Mouse (Mus musculus): ENCODE results near the gene Pip4k2a. TPM values are rescaled to one million over a fixed set of nuclear protein-coding genes. Genes with fewer than 3 reads are reported as not detected.
A peak's percentile ranks its signal among the peaks of the same experiment; 100 is the strongest.

Gene Pip4k2a
- polyA plus RNA-seq, 1 experiment from 2014 or later, result 9.0 TPM

GRCm38 (mm10) chr2:18914750-18915149 is 83.2 kb downstream of the Pip4k2a start:
- Histone ChIP-seq H3K27me3 (ENCODE audit: insufficient read depth, poor library complexity, severe bottlenecking) (no peaks in the 10 kb centered on the region), H3K36me3 (no peaks in the 10 kb centered on the region), H3K9me3 (no peaks in the 10 kb centered on the region), H3K4me1 (replicated peaks) (peaks cover 22% of the 10 kb centered on the region), H3K4me3 (no peak overlapping the region), H3K27ac (no peak overlapping the region)
- WGBS, result 89% methylated on average over 2 of the region's 2 CpGs
- no peak for DNase-seq (ENCODE audit: low spot score)

- Histone ChIP-seq H3K27ac (no peak overlapping the region), H3K4me1 (replicated peaks) (peaks cover 17% of the 10 kb centered on the region), H3K27me3 (ENCODE audit: insufficient read depth, poor library complexity, severe bottlenecking) (no peaks in the 10 kb centered on the region), H3K4me3 (no peak overlapping the region), H3K36me3 (no peaks in the 10 kb centered on the region), H3K9me3 (no peaks in the 10 kb centered on the region)
- 70% methylated on average over 3 of the region's 3 CpGs for WGBS
- DNase-seq (ENCODE audit: low spot score), result no peak
These were observed 84.3 kb downstream of the Pip4k2a start for GRCm38 (mm10) chr2:18913642-18914041.

DNA sequence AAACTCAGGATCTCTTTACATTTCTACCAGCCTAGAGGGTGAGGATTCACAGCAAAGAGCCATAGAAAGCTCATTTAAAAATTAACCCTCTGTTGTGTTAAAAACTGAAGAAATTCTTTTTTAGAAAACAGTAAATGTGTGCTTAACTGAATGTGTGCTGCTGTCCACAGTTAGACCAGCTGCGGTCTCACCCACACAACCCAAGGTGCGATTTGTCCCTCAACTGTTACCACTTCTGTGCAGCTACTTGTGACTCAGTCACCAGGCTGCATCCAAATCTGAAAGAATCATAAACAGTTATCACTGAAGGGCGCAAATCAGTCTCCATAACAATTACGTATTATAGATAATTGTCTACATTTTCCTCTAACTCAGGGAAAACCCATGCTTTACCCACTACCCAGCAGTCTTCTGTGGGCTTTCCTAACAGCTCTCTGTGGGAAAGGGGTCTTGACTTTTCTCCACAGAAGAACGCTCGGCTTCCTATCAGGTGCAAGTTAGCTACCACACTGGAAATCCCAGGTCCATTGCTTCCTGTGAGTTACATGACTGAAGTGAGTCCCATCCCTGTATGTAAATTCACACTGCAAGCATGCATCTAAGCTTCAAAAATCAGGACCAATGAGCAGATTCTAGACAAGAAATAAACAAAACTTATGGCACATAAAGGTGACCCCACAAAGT is 86.5 kb downstream of the Pip4k2a start:
- H3K27ac ChIP-seq, result no peak overlapping the region
- H3K4me3 ChIP-seq, result no peak overlapping the region
- no peak for DNase-seq (ENCODE audit: low spot score)
- no peaks in the 10 kb centered on the region for H3K9me3 ChIP-seq
- H3K36me3 ChIP-seq, result no peaks in the 10 kb centered on the region
- H3K4me1 ChIP-seq (replicated peaks), result peaks cover 18% of the 10 kb centered on the region
- WGBS, result 95% methylated on average over 6 of the region's 6 CpGs
- no peaks in the 10 kb centered on the region for H3K27me3 ChIP-seq (ENCODE audit: insufficient read depth, poor library complexity, severe bottlenecking)

DNA sequence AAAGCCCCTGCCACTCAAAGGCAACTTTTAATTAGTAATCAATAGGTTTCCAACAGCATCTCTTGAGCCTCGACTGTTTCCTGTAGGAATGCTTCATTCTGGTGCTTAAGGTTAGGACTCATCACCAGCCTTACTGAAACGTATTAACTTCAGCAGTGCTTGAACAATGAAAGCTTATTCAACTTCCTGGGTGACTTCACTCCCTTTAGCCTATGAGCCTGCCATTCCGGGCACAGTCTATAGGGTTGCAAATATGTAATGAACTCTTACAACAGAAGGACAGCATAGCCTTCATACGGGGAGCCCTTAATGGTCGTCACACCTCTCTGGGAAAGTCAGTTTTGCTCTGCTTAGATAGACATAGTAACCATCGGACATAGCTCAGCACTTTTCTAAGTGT is 87.7 kb downstream of the Pip4k2a start:
- Histone ChIP-seq H3K9me3 (no peaks in the 10 kb centered on the region), H3K4me3 (no peak overlapping the region), H3K4me1 (replicated peaks) (peaks cover 19% of the 10 kb centered on the region), H3K27ac (no peak overlapping the region), H3K27me3 (ENCODE audit: insufficient read depth, poor library complexity, severe bottlenecking) (no peaks in the 10 kb centered on the region), H3K36me3 (no peaks in the 10 kb centered on the region)
- no peak for DNase-seq (ENCODE audit: low spot score)
- WGBS, result 78% methylated on average over 6 of the region's 6 CpGs

- no peaks in the 10 kb centered on the region for H3K9me3 ChIP-seq
- H3K27ac ChIP-seq, result no peak overlapping the region
- H3K36me3 ChIP-seq, result no peaks in the 10 kb centered on the region
- peaks cover 19% of the 10 kb centered on the region for H3K4me1 ChIP-seq (replicated peaks)
- H3K27me3 ChIP-seq (ENCODE audit: insufficient read depth, poor library complexity, severe bottlenecking), result no peaks in the 10 kb centered on the region
- no peak overlapping the region for H3K4me3 ChIP-seq
- DNase-seq (ENCODE audit: low spot score), result no peak
- WGBS, result 92% methylated on average over 6 of the region's 6 CpGs
These were observed 88.2 kb downstream of the Pip4k2a start for GRCm38 (mm10) chr2:18909713-18910112.

DNA sequence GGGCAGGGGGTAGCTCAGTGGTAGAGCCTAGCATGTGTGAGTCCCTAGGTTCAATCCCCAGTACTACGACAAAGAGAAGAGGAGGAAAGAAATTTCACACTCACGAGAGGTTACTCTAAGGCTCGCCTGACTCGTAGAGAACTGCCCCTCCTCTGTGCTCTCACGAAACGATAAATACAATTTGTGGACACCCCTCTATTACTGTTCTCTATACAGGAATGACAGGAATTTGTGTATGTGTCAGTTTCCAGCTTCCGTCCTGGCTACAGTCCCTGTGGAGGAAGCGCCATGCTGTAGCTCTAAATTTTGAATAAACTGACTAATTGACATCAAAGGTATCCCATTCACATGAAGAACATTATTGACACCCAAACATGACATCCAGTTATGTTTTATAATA is 90.7 kb downstream of the Pip4k2a start:
- peaks cover 19% of the 10 kb centered on the region for H3K4me1 ChIP-seq (replicated peaks)
- H3K27me3 ChIP-seq (ENCODE audit: insufficient read depth, poor library complexity, severe bottlenecking), result no peaks in the 10 kb centered on the region
- no peaks in the 10 kb centered on the region for H3K9me3 ChIP-seq
- 60% methylated on average over 8 of the region's 8 CpGs for WGBS
- H3K36me3 ChIP-seq, result no peaks in the 10 kb centered on the region
- H3K4me3 ChIP-seq, result no peak overlapping the region
- peak overlapping the region; percentile 74 for H3K27ac ChIP-seq
- no peak for DNase-seq (ENCODE audit: low spot score)

DNA sequence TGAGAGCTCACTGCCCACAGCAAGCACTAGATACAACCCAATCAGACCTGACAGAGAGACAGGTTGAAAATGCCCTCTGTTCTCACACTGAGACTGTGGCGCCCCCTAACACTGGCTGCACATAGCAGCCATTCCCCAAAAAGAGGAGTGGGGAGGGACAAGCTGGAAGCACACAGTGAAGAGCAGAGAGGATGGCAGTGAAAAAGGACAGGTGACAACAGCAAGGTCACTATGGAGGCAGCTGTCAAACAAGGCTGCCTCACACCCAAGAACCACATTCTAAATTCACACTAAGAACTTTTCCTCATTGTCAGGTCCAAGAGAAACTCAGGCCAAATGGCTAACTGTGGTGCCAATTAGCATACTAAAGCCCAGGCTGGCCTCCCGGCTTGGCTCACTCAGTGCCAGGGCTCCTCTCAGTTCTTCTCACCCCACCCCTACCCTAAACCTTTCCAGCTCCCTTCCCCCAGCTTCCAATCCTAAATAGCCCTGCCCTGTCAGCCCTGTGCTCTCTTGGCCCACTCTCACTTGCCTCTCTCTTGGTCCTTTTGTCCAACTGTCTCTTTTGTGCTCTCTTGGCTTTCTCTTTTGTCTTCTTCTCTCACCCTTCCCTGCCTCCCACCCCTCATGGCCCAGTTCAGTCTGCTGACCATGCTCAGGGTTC is 91.4 kb downstream of the Pip4k2a start:
- Histone ChIP-seq H3K9me3 (no peaks in the 10 kb centered on the region), H3K27ac (peak overlapping the region; percentile 74), H3K36me3 (peaks cover 3% of the 10 kb centered on the region; the same call in 1 of the 2 replicates), H3K4me1 (replicated peaks) (peaks cover 19% of the 10 kb centered on the region), H3K27me3 (ENCODE audit: insufficient read depth, poor library complexity, severe bottlenecking) (no peaks in the 10 kb centered on the region), H3K4me3 (no peak overlapping the region)
- 45% methylated on average over 2 of the region's 2 CpGs for WGBS
- DNase-seq (ENCODE audit: low spot score), result peak; percentile 19

DNA sequence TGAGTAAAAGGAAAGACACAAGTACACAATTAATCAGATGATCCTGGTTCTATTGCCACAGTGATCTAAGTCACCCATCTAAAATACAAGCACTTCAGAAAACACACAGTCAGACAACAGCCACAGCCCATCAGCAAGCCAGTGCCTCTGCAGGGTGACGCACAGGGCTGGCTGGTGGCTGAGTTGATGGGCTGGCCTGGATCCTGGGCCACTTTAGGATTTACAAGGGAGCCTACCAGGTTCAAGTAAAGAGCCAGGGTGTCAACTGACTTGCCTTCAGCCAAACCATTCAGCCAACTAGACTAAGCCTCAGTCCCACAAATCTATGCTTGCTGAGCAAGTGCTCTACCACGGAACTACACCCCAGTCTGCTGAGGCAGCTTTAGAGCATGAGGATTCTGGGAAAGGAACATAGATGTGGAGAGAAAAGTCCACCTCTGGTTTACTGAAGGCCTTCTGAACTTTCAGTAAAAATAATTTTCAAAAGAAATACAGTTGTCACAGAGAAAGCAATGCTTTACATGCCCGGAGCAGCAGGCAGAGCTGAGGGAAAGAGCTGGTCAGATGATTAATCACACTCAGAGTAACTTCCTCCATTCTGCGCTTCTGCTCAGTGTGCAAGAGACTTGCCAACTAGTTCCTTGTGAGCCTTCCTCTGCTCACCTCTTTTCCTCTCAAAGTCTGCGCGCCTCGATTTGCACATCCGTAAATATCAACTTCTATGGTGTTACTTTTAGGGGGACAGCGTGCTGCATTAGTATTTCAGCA is 94.4 kb downstream of the Pip4k2a start:
- Histone ChIP-seq H3K4me3 (no peak overlapping the region), H3K27ac (no peak overlapping the region), H3K27me3 (ENCODE audit: insufficient read depth, poor library complexity, severe bottlenecking) (no peaks in the 10 kb centered on the region), H3K9me3 (peaks cover 3% of the 10 kb centered on the region; the same call in 1 of the 2 replicates), H3K4me1 (replicated peaks) (peaks cover 19% of the 10 kb centered on the region), H3K36me3 (peaks cover 14% of the 10 kb centered on the region)
- no peak for DNase-seq (ENCODE audit: low spot score)
- 93% methylated on average over 9 of the region's 9 CpGs for WGBS

GRCm38 (mm10) chr2:18901133-18901532 is 96.8 kb downstream of the Pip4k2a start:
- H3K4me3 ChIP-seq, result no peak overlapping the region
- no peaks in the 10 kb centered on the region for H3K27me3 ChIP-seq (ENCODE audit: insufficient read depth, poor library complexity, severe bottlenecking)
- no peak for DNase-seq (ENCODE audit: low spot score)
- H3K9me3 ChIP-seq, result peaks cover 3% of the 10 kb centered on the region; the same call in 1 of the 2 replicates
- peaks cover 19% of the 10 kb centered on the region for H3K4me1 ChIP-seq (replicated peaks)
- peaks cover 14% of the 10 kb centered on the region for H3K36me3 ChIP-seq
- WGBS, result 93% methylated on average over 4 of the region's 4 CpGs
- H3K27ac ChIP-seq, result no peak overlapping the region

GRCm38 (mm10) chr2:18900635-18901034 is 97.3 kb downstream of the Pip4k2a start:
- Histone ChIP-seq H3K27ac (no peak overlapping the region), H3K27me3 (ENCODE audit: insufficient read depth, poor library complexity, severe bottlenecking) (no peaks in the 10 kb centered on the region), H3K9me3 (peaks cover 3% of the 10 kb centered on the region; the same call in 1 of the 2 replicates), H3K4me3 (no peak overlapping the region), H3K36me3 (peaks cover 14% of the 10 kb centered on the region), H3K4me1 (replicated peaks) (peaks cover 21% of the 10 kb centered on the region)
- WGBS, result 94% methylated on average over 2 of the region's 2 CpGs
- DNase-seq (ENCODE audit: low spot score), result no peak

DNA sequence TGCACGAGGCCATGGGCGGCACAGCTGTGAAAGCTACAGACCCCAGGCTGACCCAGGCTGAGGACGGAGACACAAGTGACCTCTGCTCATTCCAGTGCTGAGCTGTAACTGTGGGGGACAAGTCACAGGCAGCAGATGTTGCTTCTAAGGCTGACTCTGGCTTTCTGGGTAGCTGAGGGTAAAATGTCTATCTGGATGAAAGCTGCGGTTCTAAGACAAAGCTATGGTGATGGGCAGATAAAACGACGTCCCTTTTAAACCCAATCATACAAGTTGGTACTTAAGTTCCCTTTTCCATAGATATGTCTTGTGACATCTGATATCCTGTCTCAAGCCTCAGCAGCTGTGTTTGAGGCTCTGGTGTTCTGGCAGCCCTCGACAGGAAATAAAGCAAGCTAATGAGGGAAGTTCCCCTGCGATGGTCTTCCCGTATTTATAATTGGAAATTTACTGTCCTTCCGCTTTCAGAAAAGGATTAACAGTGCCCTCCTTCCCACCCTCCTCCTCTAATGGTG is 100.1 kb downstream of the Pip4k2a start:
- peak overlapping the region; percentile 18; the same call in 1 of the 2 replicates for H3K27ac ChIP-seq
- peaks cover 14% of the 10 kb centered on the region for H3K36me3 ChIP-seq

GRCm38 (mm10) chr2:18896015-18896414 is 101.9 kb downstream of the Pip4k2a start:
- peaks cover 21% of the 10 kb centered on the region for H3K4me1 ChIP-seq (replicated peaks)
- no peak for DNase-seq (ENCODE audit: low spot score)
- H3K27ac ChIP-seq, result peak overlapping the region; percentile 35
- no peaks in the 10 kb centered on the region for H3K27me3 ChIP-seq (ENCODE audit: insufficient read depth, poor library complexity, severe bottlenecking)
- peaks cover 3% of the 10 kb centered on the region; the same call in 1 of the 2 replicates for H3K9me3 ChIP-seq
- H3K4me3 ChIP-seq, result no peak overlapping the region
- WGBS, result 46% methylated on average over 6 of the region's 6 CpGs
- H3K36me3 ChIP-seq, result peaks cover 7% of the 10 kb centered on the region

More for the DNA sequence above, 100.1 kb downstream of the Pip4k2a start:
- 54% methylated on average over 10 of the region's 10 CpGs for WGBS
- no peak for DNase-seq (ENCODE audit: low spot score)
- peaks cover 21% of the 10 kb centered on the region for H3K4me1 ChIP-seq (replicated peaks)
- H3K27me3 ChIP-seq (ENCODE audit: insufficient read depth, poor library complexity, severe bottlenecking), result no peaks in the 10 kb centered on the region
- H3K9me3 ChIP-seq, result peaks cover 3% of the 10 kb centered on the region; the same call in 1 of the 2 replicates
- H3K4me3 ChIP-seq, result no peak overlapping the region

Measured in hindbrain, embryonic 10.5 days (tissue).